Mouse (Mus musculus) right cerebral cortex, postnatal 36 days (tissue): ENCODE results near the gene Mboat2.
A peak's percentile ranks its signal among the peaks of the same experiment; 100 is the strongest.

ENCODE experiments used
- DNase-seq, 2 experiments: peaks; one replicate each; pipeline ENCODE4 v3.0.0; 2022; ENCODE audit warnings: low spot score in 2 of 2, mixed read lengths in 1 of 2

Gene Mboat2

GRCm38 (mm10) chr12:24860436-24860835 is 29.8 kb downstream of the Mboat2 start:
- no peak for DNase-seq

GRCm38 (mm10) chr12:24863762-24864161 is 33.1 kb downstream of the Mboat2 start:
- DNase-seq: no peak

GRCm38 (mm10) chr12:24866645-24867044 is 36.0 kb downstream of the Mboat2 start:
- no peak for DNase-seq

GRCm38 (mm10) chr12:24868694-24869093 is 38.0 kb downstream of the Mboat2 start:
- no peak for DNase-seq

GRCm38 (mm10) chr12:24869231-24869630 is 38.6 kb downstream of the Mboat2 start:
- no peak for DNase-seq

- DNase-seq: peak in 1 of 2 experiments; percentile 21
Measured at GRCm38 (mm10) chr12:24870901-24871300, 40.2 kb downstream of the Mboat2 start.

GRCm38 (mm10) chr12:24872264-24872663 is 41.6 kb downstream of the Mboat2 start:
- peak; percentile 56 to 58 for DNase-seq

- DNase-seq: peak; percentile 27 to 47
Measured at GRCm38 (mm10) chr12:24872689-24873088, 42.0 kb downstream of the Mboat2 start.

- DNase-seq: no peak
Measured at GRCm38 (mm10) chr12:24875908-24876307, 45.2 kb downstream of the Mboat2 start.

- no peak for DNase-seq
Measured at GRCm38 (mm10) chr12:24877231-24877630, 46.6 kb downstream of the Mboat2 start.

- no peak for DNase-seq
Measured at GRCm38 (mm10) chr12:24878090-24878489, 47.4 kb downstream of the Mboat2 start.

- no peak for DNase-seq
Measured at GRCm38 (mm10) chr12:24878735-24879362, 48.2 kb downstream of the Mboat2 start.

- DNase-seq: no peak
Measured at GRCm38 (mm10) chr12:24879613-24880029, 48.9 kb downstream of the Mboat2 start.

GRCm38 (mm10) chr12:24883279-24883678 is 52.6 kb downstream of the Mboat2 start:
- DNase-seq: no peak

- DNase-seq: no peak
Measured at GRCm38 (mm10) chr12:24886800-24887199, 56.1 kb downstream of the Mboat2 start.

- no peak for DNase-seq
Measured at GRCm38 (mm10) chr12:24889371-24890051, 58.8 kb downstream of the Mboat2 start.

GRCm38 (mm10) chr12:24890158-24890557 is 59.5 kb downstream of the Mboat2 start:
- no peak for DNase-seq

GRCm38 (mm10) chr12:24890684-24891459 is 60.2 kb downstream of the Mboat2 start:
- no peak for DNase-seq

GRCm38 (mm10) chr12:24892536-24892935 is 61.9 kb downstream of the Mboat2 start:
- DNase-seq: no peak

GRCm38 (mm10) chr12:24893777-24894468 is 63.2 kb downstream of the Mboat2 start:
- peak; percentile 29 to 41 for DNase-seq

- no peak for DNase-seq
Measured at GRCm38 (mm10) chr12:24895352-24895751, 64.7 kb downstream of the Mboat2 start.

GRCm38 (mm10) chr12:24897354-24897753 is 66.7 kb downstream of the Mboat2 start:
- DNase-seq: no peak
